Mouse (Mus musculus) spleen, adult 2 months (tissue): ENCODE results near the gene Cggbp1. TPM values are rescaled to one million over a fixed set of nuclear protein-coding genes. Genes with fewer than 3 reads are reported as not detected.

Source experiments
- DNase-seq, 2 experiments: peaks; one replicate each; pipeline versions ENCODE4 v3.0.0 to v3.0.0-alpha.2; 2012 to 2021; ENCODE audit warnings: low spot score in 2 of 2, low read depth in 1 of 2
- H3K27ac ChIP-seq: fragments of 200-500 bp; 2 replicates; pipeline ENCODE4 v1.5.1; 2012; ENCODE audit warnings: low read length, inconsistent platforms; ENCODE audit not compliant: insufficient read depth
- H3K27me3 ChIP-seq: fragments of 200-500 bp; 2 replicates; pipeline ENCODE4 v1.6.1; 2012; ENCODE audit warnings: mild to moderate bottlenecking, moderate library complexity, low read length, inconsistent platforms; ENCODE audit not compliant: control insufficient read depth, insufficient read depth
- H3K36me3 ChIP-seq: fragments of 200-500 bp; 2 replicates; pipeline ENCODE4 v1.6.1; 2012; ENCODE audit warnings: mild to moderate bottlenecking, low read length, inconsistent platforms; ENCODE audit not compliant: control insufficient read depth, insufficient read depth
- H3K4me1 ChIP-seq: fragments of 200-500 bp; 2 replicates; pipeline ENCODE4 v1.6.1; 2011; ENCODE audit warnings: inconsistent platforms; ENCODE audit not compliant: control insufficient read depth, insufficient read depth, insufficient read length
- H3K4me3 ChIP-seq: fragments of 200-500 bp; 2 replicates; pipeline ENCODE4 v1.5.1; 2011; ENCODE audit warnings: mild to moderate bottlenecking, inconsistent platforms; ENCODE audit not compliant: insufficient read depth, insufficient read length; ENCODE audit errors: extremely low read depth
- CTCF ChIP-seq: fragments of 200-500 bp; IDR thresholded peaks from 2 replicates; pipeline ENCODE4 v1.5.1; 2011; ENCODE audit warnings: mild to moderate bottlenecking, inconsistent platforms; ENCODE audit not compliant: insufficient read depth, insufficient read length, insufficient replicate concordance; ENCODE audit errors: extremely low read depth
- POLR2A ChIP-seq: fragments of 200-500 bp; IDR thresholded peaks from 2 replicates; pipeline ENCODE4 v1.6.1; 2011; ENCODE audit warnings: low read depth, low read length, inconsistent platforms
- WGBS: fragments of 180-500 bp; shearing (Covaris S2); methylation state at CpG from one replicate; pipeline ENCODE4 v1.1.7; 2018; 5-methylcytosine and 5-hydroxymethylcytosine counted together
- polyA plus RNA-seq: library from polyadenylated mRNA; depleted of rRNA; stranded (reverse); fragments of >200 nt; gene quantifications from 2 replicates; pipeline ENCODE4 v1.2.3, GENCODE M21; 2012; rRNA removed

Gene Cggbp1
- polyA plus RNA-seq, 1 experiment: 6.9 TPM

DNA sequence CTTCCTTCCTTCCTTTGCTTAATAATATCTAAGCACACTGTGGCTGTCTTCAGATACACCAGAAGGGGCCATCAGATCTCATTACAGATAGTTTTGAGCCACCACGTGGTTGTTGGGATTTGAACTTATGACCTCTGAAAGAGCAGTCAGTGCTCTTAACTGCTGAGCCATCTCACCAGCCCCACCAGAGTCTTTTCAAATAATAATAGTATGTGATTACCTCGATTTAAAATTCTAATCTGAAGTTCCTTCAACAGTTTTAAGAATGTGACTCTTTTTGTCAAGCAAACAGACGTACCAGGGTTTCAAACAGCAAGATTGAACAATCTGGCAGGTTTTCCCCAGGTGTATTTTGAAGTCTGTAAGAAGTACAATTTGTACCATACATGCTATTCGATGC is 33.8 kb downstream of the Cggbp1 start:
- H3K4me1 ChIP-seq: peaks cover 7% of the 10 kb centered on the region; the same call in 1 of the 2 replicates
- no peak overlapping the region for H3K27ac ChIP-seq
- H3K27me3 ChIP-seq: no peaks in the 10 kb centered on the region
- WGBS: 62% methylated on average over 4 of the region's 4 CpGs
- H3K4me3 ChIP-seq: no peak overlapping the region
- DNase-seq: no peak
- H3K36me3 ChIP-seq: no peaks in the 10 kb centered on the region
- TF ChIP-seq POLR2A (no peak), CTCF (no peak)

DNA sequence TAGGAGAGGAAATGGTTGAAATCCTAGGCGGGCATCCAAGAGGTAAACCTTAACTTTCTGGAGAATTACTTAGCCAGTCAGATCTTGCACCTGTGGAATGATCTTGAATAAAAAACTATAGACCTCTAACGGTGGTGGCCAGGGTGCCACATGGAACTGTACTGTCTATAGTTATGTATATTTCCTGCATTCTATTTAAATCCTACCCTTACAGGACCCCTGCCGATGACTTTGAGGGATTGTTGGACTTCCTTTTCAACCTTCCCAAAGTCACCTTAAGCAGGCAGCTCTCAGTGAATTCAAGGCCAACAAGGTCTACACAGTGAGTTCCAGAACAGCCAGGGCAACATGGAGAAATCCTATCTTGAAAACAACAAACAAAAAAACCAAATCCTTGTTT is 37.7 kb downstream of the Cggbp1 start:
- Histone ChIP-seq H3K4me1 (0 out of 2 replicates have a peak, but pooled peaks cover under 1% of the 10 kb centered on the region), H3K27me3 (no peaks in the 10 kb centered on the region), H3K36me3 (no peaks in the 10 kb centered on the region), H3K27ac (no peak overlapping the region), H3K4me3 (no peak overlapping the region)
- DNase-seq: no peak
- no peak for TF ChIP-seq POLR2A
- no peak for TF ChIP-seq CTCF
- 95% methylated on average over 3 of the region's 3 CpGs for WGBS

DNA sequence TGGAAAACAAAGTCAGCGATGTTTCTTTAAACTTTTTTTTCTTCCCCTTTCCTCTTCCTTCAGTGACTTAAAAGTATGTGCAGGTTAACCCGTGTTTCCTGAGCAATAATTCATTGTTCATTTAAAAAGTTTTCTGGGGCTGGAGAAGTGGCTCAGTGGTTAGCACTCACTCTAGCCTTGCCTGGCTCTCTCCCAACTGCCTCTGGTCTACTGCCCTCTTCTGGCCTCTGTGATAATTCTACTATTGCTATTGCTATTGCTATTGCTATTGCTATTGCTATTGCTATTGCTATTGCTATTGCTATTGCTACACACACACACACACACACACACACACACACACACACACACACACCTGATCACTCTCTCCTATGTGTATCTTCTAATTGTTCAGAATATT is 47.3 kb downstream of the Cggbp1 start:
- Histone ChIP-seq H3K27me3 (no peaks in the 10 kb centered on the region), H3K36me3 (no peaks in the 10 kb centered on the region), H3K27ac (no peak overlapping the region), H3K4me3 (no peak overlapping the region), H3K4me1 (no peaks in the 10 kb centered on the region)
- DNase-seq: peak in 1 of 2 experiments; percentile 26
- TF ChIP-seq CTCF (peak; percentile 43; the same call in 1 of the 2 replicates), POLR2A (no peak)
- WGBS: 17% methylated on average over 2 of the region's 2 CpGs

DNA sequence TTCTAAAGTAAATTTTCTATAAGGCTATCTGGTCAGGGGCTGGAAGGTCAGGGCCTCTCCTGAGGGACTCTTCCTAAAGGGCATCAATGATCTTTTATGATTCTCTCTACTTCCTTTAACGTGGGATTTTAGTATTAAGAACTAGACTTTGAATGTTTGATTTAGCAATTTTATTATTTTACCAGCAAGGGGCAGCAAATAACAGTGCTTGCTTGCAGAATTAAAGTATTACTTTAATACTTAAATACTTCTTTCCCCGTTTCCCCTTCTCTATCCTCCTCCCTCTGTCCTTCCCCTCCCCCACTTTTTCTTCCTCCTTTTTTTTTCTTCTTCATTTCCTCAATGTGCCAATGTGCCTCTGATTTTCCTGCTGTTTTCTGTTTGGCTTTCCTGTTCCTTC is 51.5 kb downstream of the Cggbp1 start:
- Histone ChIP-seq H3K4me1 (no peaks in the 10 kb centered on the region), H3K27me3 (no peaks in the 10 kb centered on the region), H3K4me3 (no peak overlapping the region), H3K36me3 (no peaks in the 10 kb centered on the region), H3K27ac (no peak overlapping the region)
- TF ChIP-seq CTCF (no peak), POLR2A (no peak)
- WGBS: 21% methylated on average over 2 of the region's 2 CpGs
- DNase-seq: no peak

DNA sequence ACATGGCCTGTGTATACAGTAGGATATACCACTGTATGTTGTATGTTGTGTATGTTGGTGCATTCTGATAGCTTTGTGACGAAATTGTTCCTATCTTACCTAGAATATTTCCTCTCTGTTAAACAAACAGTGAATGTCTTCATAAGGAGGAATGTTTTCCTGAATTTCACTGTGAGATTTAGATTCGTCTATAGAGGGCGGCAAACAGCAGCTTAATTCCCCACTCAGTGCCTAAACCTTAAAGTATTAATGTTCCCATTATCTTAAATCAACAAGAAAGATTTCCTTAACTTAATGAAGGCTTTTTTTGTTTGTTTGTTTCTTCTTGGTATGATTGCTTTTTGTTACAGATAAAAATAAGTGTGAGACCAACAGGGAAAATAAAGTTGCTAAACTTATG is 55.3 kb downstream of the Cggbp1 start:
- Histone ChIP-seq H3K4me3 (no peak overlapping the region), H3K4me1 (no peaks in the 10 kb centered on the region), H3K36me3 (no peaks in the 10 kb centered on the region), H3K27ac (no peak overlapping the region), H3K27me3 (no peaks in the 10 kb centered on the region)
- TF ChIP-seq CTCF (no peak), POLR2A (no peak)
- DNase-seq: peak in 1 of 2 experiments; percentile 12
- 25% methylated on average over 3 of the region's 3 CpGs for WGBS

DNA sequence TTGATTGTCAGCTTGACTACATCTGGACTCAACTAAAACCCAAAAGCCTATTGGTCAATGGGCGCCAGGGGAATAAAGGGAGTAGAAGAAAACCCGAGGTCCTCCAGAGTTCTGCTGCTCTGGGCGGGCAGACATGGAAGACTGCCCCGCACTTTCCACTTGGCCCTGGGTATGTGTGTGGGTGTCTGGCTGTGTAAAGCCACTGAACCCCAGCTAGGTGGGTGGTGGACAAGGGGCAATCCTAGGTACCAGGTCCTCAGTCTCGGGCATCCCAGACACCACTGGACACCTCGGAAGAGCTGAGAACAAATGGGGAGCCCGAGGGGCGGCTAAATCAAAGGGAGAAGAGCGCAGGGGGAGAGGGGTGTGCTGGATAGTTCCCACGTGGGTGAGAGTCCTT is 57.0 kb downstream of the Cggbp1 start:
- Histone ChIP-seq H3K27ac (no peak overlapping the region), H3K36me3 (no peaks in the 10 kb centered on the region), H3K4me1 (no peaks in the 10 kb centered on the region), H3K27me3 (no peaks in the 10 kb centered on the region), H3K4me3 (no peak overlapping the region)
- 90% methylated on average over 10 of the region's 10 CpGs for WGBS
- TF ChIP-seq POLR2A (no peak), CTCF (no peak)
- DNase-seq: no peak

Other genes starting within 250 kb of the Cggbp1 start
- not detected in 2 replicates for gene Csnka2ip, start 249.6 kb upstream of the Cggbp1 start, polyA plus RNA-seq
- gene 4930453N24Rik, start 80.8 kb upstream of the Cggbp1 start, polyA plus RNA-seq: 2.5 and 2.9 TPM in 2 replicates
- gene Zfp654, start 344 bp upstream of the Cggbp1 start, polyA plus RNA-seq: 0.67 and 0.69 TPM in 2 replicates